ENCODE assay signal across 17 mouse cellular contexts in the genomic region with DNA sequence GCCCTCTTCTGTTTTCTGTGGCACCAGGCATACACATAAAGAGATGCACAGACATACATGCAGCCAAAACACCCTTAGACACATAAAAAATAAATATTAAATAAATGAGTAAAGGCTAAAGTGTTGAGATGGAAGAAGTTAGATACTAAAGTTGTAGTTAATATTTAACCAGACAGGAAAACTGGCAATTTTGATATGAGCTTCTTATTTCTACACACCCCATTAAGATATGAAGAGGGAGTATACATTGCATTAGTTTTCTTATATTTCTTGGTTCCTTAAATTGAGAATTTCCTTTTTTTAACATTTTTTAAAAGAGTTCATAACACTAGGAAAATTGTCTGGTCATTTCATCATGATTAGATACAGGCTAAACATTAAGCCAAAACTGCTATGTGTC.
"Had no signal": no experiment of that assay in that cellular context is flagged by ENCODE, and none has a peak within 500 bp of the region (broad histone marks: within the 10 kb centered on the region; RNA-seq: fewer than 3 reads in every experiment).

No protein-coding gene starts in this region.

- H3K9ac ChIP-seq: neural tube, embryonic 12.5 days; neural tube, embryonic 13.5 days; neural tube, embryonic 15.5 days; stomach, embryonic 15.5 days had no signal

- H3K4me1 ChIP-seq: neural tube, embryonic 12.5 days; neural tube, embryonic 13.5 days; stomach, embryonic 15.5 days had no signal

- H3K27ac ChIP-seq: neural tube, embryonic 12.5 days; neural tube, embryonic 13.5 days; neural tube, embryonic 15.5 days; stomach, embryonic 15.5 days; stomach, postnatal 0 days had no signal

- H3K9me3 ChIP-seq: neural tube, embryonic 12.5 days; neural tube, embryonic 13.5 days; neural tube, embryonic 15.5 days; stomach, embryonic 15.5 days had no signal

- H3K4me3 ChIP-seq: neural tube, embryonic 12.5 days; neural tube, embryonic 13.5 days; neural tube, embryonic 15.5 days; stomach, embryonic 15.5 days had no signal

- H3K36me3 ChIP-seq: neural tube, embryonic 12.5 days; neural tube, embryonic 13.5 days; neural tube, embryonic 15.5 days; stomach, embryonic 15.5 days had no signal

- DNase-seq: retina, postnatal 1 day; right cerebral cortex, adult 18-20 months; right cerebral cortex, postnatal 14 days; right cerebral cortex, postnatal 25 days; right cerebral cortex, postnatal 4 days; spleen, adult 18-20 months; thymus, adult 18-20 months; thymus, adult 2 months; thymus, postnatal 14 days; thymus, postnatal 25 days; thymus, postnatal 36 days; thymus, postnatal 4 days had no signal

- H3K27me3 ChIP-seq: neural tube, embryonic 12.5 days; neural tube, embryonic 13.5 days; neural tube, embryonic 15.5 days; stomach, embryonic 15.5 days had no signal
